Mouse (Mus musculus): Measurements from ENCODE around the gene Prkar1b. TPM values are rescaled to one million over a fixed set of nuclear protein-coding genes. Genes with fewer than 3 reads are reported as not detected.

Gene Prkar1b
- polyA plus RNA-seq, 3 experiments from 2014 or later: 0.38 to 3.9 TPM; not detected in 1

GRCm38 (mm10) chr5:139101783-139102182 lies 48.0 kb downstream of the Prkar1b start:
- ATAC-seq: no peak

GRCm38 (mm10) chr5:139098991-139099972 lies 50.5 kb downstream of the Prkar1b start:
- ATAC-seq: no peak

DNA sequence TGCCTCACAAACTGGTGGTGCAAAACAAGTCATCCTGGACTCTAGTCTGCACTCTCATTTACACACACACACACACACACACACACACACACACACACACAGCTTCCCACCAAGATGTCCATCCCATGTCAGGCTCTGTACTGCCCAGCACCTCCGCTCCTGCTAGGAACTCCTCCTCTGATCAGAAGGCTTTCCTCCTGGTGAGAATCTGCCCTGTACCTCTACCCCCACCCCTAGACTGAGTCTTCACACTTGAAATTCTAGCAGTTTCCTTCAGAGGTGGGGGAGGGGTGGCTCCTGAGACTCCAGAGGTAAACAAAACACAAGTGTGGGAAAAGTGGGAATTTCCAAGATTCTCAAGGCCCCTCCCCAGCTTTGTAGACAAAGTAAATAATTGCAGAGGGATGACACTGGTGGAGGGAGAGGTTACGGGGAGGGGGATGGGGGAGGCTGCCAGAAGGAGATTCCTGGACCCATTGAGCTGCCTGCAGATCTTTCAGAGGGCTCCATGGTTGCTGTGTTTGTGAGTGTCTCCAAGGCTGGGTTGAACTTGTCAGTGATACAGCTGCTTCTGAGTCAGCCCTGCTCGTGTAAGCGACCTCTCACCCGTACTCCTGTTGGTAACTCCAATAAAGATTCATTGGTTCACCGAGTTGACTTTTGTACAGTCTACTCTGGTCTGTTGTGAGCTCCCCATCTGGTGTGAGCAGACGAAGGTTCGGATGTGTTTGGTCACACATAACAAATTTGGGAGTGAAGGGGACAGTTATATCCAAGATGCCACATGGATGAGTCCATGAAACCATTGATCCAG lies 54.3 kb downstream of the Prkar1b start:
- no peak for ATAC-seq

DNA sequence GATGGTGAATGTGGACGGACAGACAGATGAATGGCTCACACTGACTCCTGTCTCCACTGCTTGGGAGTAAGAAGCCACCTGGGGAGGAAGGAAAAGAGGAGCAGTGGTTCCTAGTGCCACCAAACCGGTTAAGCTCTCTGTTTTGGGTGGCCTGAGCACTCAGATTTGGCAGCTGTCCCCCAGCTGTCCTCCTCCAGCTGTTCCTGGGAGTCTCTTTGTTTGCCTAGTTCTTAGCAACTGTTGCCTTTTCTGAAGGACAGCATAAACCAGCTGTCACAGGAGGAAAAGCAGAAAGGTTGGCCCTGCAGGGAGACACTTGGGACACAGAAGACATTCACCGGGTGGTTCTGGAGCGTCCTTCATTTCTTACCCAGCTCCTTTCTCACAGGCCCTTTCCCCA lies 56.3 kb downstream of the Prkar1b start:
- no peak for ATAC-seq

DNA sequence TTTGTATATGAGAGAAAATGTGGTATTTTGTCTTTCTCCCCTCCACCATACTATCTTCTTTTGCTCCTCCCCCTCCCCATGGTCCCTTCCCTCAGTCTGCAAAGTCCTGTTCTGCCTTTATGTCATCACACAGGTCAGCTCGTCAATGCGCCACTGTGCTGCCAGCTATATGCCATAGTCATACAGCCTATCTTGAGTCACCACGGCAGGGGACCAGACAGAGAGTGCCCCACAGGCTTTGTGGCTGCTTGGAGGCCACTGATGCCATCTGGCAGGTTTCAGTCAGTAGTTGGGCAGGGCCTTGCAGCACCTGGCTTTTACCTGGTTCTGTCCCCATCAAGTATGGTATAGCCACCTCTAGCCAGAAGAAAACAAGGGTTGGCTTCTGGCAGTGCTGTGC lies 58.1 kb downstream of the Prkar1b start:
- ATAC-seq: no peak

- no peak for ATAC-seq
Observed at GRCm38 (mm10) chr5:139090162-139090561, 59.6 kb downstream of the Prkar1b start.

DNA sequence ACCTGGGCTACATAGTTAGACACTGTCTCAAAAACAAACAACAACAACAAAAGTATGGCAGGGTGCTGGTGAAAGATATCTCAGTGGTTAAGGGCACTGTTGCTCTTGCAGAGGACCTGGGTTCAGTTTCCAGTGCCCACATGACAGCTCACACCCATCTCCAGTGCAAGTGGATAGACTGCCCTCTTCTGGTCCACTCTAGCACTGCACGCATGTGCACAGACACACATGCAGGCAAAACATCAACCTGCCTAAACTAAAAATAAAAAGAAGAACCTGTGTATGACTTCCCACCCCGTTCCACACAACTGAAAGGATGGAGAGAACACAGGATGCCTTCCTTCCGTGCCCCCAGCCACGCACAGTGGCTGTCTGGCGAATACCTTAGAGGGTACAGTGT lies 61.6 kb downstream of the Prkar1b start:
- no peak for ATAC-seq

- ATAC-seq: no peak
Observed at GRCm38 (mm10) chr5:139084831-139085519, 64.8 kb downstream of the Prkar1b start.

DNA sequence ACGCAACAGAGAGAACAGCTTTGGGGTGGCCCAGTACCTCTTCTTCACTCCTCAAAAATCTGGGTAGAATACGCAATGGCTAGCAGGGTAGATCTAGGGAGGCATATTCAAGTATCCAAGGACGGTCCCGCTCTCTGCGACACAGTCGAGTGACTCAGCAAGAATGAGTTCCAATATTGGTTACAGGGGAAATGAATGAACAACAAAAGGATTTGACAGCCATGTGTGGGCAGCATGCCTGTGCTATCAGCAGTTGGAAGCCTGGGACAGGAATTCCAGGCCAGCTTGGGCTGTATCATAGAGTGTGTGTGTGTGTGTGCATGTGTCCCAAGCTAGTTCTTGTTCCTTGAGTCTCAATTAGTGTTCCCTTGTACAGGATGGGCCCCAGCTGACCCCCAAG lies 65.5 kb downstream of the Prkar1b start:
- no peak for ATAC-seq

DNA sequence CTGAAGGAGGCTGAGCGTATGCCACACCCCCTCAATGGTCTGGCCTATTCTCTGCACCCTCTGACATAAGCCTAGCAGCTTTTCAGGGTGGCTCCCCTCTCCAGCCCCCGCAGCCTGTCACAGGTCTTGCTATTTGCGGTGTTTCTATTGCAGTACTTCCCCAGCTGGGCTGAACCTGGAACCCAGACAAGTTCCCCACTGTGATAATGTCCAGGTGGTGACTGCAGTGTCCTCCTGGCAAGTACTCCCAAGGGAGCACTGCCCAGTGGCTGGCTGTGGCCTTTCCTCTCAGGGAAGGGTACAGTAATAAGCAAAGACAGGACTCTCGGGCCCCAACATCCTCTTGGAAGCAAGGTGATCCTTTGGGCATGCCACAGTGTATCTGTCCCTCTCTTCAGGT lies 66.0 kb downstream of the Prkar1b start:
- ATAC-seq: no peak

GRCm38 (mm10) chr5:139081370-139081769 lies 68.4 kb downstream of the Prkar1b start:
- ATAC-seq: no peak

GRCm38 (mm10) chr5:139078156-139078462 lies 71.7 kb downstream of the Prkar1b start:
- ATAC-seq: no peak

GRCm38 (mm10) chr5:139077311-139078155 lies 72.3 kb downstream of the Prkar1b start:
- ATAC-seq: no peak

DNA sequence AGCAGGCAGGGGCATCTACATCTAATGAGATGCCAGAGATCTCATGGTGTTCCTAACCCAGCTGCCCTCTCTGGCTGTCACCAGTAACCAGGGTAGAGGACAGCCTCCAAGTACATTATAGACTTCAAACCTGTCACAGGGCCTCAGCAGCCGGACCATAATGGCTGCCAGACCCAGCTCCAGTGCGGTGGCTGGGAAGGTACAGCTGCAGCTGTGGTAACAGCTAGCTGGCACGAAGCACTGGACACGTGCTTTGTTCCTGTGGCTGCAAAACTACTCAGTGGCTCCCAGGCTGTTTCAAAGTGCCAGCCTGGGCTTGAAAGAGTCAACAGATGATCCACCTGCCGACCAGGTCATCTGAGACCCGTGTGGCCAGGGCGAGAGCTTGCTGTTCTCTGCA lies 73.4 kb downstream of the Prkar1b start:
- no peak for ATAC-seq

DNA sequence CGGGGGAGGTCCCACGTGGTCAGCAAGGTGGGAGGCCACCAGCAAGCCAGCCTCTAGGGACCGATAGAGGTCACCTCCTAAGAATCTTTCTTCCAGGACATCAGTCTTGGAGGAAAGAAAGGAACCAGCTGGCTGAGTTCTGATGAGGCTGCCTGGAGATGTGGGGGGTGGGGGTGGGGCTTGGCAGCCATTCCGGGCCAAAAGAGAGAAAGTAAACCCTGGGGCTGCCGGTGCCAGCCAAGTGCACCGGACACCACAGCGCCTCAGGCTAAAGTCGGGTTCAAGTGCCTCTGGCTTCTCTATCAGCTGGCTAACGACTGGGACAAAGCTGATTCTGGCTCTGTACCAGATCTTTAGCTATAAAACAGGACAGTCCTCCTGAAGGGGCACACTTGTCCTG lies 74.0 kb downstream of the Prkar1b start:
- no peak for ATAC-seq

DNA sequence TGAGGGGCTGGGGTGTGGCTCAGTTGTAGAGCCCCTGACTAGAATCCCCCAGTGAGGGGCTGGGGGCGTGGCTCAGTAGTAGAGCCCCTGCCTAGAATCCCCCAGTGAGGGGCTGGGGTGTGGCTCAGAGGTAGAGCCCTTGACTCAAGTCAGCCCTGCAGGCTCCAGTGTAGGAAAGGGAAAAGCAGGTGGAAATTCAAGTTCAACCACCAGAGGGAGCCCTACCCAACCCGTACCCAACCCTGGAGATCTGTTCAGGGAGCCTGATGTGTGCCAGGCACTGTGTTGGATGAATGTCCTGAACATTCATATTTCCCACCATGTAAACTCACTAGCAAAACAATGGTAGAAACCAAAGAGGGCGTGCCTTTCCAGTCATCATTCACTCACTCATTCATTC lies 74.7 kb downstream of the Prkar1b start:
- ATAC-seq: peak; percentile 41

- ATAC-seq: no peak
Observed at GRCm38 (mm10) chr5:139073977-139074376, 75.8 kb downstream of the Prkar1b start.

GRCm38 (mm10) chr5:139072866-139073265 lies 76.9 kb downstream of the Prkar1b start:
- no peak for ATAC-seq

DNA sequence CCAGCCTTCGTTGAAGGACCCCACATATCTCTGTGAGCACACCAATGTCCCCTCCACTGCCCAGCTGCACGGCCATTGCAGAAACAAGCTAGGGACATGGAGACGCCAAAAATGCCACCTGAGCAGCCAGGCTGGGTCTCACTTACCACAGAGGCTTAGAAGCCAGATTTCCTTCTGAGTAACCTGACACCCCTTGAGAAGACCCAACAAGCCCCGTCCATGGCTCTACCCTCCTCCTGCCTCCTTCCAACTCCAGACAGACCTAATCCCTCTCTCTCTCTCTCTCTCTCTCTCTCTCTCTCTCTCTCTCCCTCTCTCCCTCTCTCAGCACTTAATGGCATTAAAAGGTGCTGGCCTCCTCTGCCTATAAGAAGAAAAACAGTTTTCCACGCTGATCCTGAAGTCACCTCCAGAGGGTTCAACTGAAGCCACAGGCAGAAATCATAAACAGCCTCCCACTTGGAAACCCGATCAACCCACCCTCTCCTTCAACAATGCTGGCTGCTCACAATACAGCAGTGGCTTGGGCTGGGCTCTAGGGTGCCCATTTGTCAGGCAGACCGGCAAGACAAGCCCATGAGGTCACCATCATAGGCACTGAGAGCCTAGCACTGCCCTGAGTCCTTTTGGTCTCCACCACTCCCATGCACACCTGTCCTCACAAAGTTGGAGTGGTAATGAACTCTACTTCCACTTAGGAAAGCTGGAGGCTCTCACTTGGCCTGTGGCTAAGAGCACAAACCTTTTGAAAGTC lies 82.8 kb downstream of the Prkar1b start:
- ATAC-seq: no peak

GRCm38 (mm10) chr5:139064611-139065010 lies 85.2 kb downstream of the Prkar1b start:
- ATAC-seq: no peak

DNA sequence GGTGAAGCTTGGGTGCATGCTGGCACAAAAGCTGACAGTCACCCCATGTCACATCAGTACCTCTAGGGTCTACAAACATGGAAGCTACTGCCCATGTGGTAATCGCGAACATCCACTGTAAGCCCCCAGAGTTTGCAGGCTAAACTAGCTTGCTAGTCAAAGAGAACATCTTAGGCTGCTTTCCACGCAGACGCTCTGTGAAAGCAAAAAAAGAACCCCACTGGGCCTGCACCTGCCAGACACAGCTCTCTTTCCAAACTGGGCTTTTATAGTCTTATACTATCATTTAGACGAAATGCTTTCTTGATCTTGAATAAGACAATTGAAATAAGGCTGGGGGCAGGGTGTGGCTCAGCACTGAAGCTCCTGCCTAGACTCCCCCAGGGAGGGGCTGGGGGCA lies 88.1 kb downstream of the Prkar1b start:
- ATAC-seq: no peak

Data from inflammation-experienced regulatory T-cells, adult 6 months (primary cell).